Mouse (Mus musculus): ENCODE results near the gene Gcfc2.

Gcfc2 gene

DNA sequence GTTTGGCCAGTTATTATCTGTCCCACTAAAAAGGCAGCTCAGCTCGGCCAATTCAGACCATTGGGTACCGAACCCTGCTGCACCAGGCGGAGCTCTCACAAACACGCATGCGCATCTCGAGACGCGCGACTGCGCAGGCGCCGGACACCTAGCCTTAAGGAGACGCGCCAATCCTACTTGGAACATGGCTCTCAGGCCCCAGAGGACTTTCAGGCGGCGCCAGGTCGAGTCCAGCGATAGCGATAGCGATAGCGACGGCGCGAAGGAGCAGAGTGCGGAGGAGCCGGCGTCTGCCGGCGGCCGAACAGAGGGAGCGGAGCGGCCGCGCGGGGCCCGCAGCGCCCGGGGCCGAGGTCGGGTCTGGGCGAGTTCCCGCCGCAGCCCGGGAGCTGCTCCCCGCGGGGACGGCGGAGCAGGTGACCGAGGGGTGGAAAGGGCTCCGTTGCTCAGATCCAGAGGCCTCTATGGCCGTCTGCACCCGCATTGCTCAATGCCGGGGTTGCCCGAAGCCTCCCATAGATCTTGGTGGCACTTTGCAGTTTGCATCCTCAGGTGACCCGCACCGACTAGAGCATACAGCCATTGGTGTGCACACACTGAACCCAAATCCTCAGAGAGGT is at the start of gene Gcfc2:
Gene Gcfc2 (plus strand): TSS at position 147 of the 620 bp plus-strand sequence.
- DNase-seq (ENCODE audit: low spot score), result peak; percentile 94

GRCm38 (mm10) chr6:81895678-81896230 is 27.7 kb upstream of the Gcfc2 start:
- DNase-seq (ENCODE audit: low spot score), result no peak

DNA sequence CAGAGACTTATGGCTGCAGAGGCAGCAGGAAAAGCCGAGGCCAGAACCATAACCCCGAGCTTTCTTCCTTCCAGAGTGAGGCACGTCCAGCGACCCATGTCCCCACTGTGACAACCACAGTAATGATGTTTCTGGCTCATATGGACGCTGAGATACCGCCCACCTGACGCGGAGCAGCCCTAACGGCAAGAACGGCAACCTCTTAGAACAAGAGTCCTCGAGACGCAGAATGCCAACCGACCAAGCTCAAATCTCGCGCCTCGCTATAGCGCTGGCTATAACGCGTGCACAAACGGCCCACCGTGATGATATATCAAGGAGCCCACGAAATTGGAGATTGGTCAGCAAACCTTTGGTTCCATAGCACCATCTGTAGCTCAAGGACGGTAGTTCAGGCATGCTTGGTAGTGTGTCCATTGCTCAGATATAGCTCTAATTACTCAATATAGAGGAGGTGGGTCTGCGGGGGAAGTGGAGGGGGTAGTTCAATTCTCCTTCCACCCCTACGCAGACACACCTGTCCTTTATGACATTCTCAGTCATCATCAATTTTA is 13.1 kb upstream of the Gcfc2 start:
- DNase-seq (ENCODE audit: low spot score), result peak; percentile 15

- DNase-seq (ENCODE audit: low spot score), result no peak
These were observed 12.2 kb upstream of the Gcfc2 start for GRCm38 (mm10) chr6:81911244-81911643.

DNA sequence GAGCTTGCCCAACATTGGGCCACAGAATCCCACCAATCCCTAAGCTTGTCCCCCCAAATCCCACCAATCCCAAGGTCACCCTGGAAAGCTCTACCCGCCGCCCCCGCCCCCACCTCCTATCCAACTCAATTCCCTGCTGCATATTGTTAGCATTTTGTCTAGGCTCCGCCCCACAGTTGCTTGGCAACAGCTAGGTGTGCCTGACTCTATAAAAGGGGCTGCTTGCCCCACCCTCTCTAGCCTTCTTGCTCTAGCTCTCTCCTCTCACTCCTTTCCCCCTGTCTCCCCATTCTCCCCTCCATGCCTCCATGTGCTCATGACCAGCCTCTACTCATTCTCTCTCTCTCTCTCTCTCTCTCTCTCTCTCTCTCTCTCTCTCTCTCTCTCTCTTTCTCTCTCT is 11.8 kb upstream of the Gcfc2 start:
- no peak for DNase-seq (ENCODE audit: low spot score)

GRCm38 (mm10) chr6:81912177-81912576 is 11.3 kb upstream of the Gcfc2 start:
- no peak for DNase-seq (ENCODE audit: low spot score)

DNA sequence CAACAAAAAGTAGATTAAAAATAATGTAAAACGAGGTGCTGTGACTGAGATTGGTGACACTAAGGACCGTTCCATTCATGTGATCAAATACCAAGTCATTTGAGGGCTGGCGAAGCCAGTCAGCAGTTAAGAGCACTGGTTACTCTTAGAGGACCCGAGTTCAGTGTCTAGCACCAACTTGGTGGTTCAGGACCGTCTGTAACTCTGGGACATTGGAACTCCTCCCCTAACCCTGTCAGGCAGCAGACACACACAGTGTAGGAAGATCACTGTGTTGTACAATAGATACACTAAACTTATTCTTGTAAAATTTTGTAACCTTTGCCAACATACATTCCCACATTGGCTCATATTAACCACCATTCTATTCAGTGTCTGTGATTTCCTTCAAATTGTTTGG is 835 bp downstream of the Gcfc2 start:
- DNase-seq (ENCODE audit: low spot score), result no peak

- DNase-seq (ENCODE audit: low spot score), result no peak
These were observed 5.9 kb downstream of the Gcfc2 start for GRCm38 (mm10) chr6:81929402-81929801.

DNA sequence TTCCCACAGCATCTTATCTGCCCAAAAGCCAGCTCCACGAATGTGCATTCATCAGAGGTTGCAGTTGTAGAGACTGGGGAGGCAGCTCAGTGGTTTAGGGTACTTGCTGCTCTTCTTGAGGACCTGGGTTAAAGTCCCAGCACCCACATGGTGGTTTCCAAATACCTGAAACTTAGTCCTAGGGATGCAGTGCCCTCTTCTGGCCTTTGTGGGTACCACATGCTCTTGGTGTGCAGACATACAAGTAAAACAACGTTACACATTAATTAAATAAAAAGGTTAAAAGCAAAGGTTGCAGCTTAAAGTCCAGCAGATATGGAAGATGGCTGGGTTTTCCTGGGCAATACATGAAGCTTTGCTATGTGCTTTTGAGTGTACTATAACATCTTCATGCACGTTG is 9.8 kb downstream of the Gcfc2 start:
- no peak for DNase-seq (ENCODE audit: low spot score)

DNA sequence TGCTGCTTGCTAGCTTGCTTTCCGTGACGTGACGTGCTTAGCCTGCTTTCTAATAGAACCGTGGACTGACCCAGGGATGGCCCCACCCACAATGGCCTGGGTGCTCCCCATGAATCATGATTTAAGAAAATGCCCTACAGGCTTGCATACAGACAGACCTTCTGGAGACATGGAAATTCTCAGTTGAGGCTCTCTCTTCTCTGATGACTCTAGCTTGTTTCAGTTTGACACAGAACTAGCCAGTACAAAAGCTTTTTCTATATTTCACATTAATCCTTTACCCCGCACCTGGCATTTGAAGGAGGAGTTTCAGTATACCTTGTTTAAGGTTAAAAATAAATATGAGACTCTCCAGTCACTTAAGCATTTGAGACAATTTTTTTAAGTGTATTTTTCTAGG is 18.2 kb downstream of the Gcfc2 start:
- no peak for DNase-seq (ENCODE audit: low spot score)

GRCm38 (mm10) chr6:81943281-81943680 is 19.8 kb downstream of the Gcfc2 start:
- no peak for DNase-seq (ENCODE audit: low spot score)

DNA sequence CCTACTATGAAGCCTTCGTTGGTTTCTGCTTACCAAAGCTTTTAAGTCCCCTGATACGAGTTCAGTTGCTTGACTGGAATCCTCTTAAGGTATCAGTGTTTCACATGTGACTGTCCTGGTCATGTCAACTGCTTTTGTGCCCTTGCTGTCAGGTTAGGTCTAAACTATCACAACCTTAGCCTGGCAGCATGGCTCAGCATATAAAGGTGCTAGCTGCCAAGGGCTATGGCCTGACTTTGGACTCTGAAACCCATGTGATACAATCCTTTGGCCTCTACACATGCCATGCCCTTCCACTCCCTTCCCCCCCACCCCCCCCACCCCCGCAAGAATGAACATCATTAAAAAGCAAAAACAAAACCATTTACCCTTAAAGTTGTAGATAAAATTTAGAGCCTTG is 21.0 kb downstream of the Gcfc2 start:
- DNase-seq (ENCODE audit: low spot score), result no peak

GRCm38 (mm10) chr6:81946906-81947305 is 23.4 kb downstream of the Gcfc2 start:
- DNase-seq (ENCODE audit: low spot score), result no peak

- no peak for DNase-seq (ENCODE audit: low spot score)
These were observed 31.7 kb downstream of the Gcfc2 start for GRCm38 (mm10) chr6:81955133-81955532.

DNA sequence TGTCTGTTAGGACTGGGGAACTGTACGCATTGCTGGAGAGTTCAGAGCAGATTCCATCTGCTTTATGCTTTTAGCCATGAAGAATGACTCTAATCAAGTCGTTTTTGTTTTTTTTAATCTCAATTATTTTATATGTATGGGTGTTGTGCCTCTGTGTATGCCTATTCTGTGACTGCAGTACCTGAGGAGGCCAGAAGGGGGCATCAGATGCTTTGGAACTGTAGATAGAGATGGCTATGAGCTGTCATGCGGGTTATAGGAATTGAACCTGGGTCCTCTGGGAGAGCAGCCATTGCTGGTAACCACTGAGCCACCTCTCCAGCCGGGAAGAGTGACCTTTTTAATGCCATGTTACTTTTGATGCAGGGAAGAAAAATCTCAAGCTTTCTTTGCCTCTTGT is 32.9 kb downstream of the Gcfc2 start:
- DNase-seq (ENCODE audit: low spot score), result no peak

GRCm38 (mm10) chr6:81957992-81958391 is 34.5 kb downstream of the Gcfc2 start:
- no peak for DNase-seq (ENCODE audit: low spot score)

DNA sequence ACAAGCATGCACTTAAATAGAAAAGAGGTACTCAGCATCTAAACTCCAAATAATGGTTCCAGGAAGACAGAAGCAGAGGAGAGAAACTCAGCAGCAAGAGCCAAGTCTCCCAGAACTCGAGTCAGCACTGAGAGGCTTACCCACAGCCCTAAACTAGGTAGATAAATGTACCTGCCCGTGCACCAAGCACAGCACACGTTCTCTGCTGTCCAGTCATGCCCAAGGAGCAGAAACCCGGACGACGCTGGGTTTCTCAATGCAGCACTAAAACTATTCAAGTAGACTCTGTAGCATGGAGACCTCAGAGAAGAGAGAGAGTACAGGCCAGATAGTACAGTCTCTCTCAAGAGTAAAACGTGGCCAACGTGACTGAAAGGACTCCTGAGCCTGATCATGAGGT is 36.4 kb downstream of the Gcfc2 start:
- no peak for DNase-seq (ENCODE audit: low spot score)

DNA sequence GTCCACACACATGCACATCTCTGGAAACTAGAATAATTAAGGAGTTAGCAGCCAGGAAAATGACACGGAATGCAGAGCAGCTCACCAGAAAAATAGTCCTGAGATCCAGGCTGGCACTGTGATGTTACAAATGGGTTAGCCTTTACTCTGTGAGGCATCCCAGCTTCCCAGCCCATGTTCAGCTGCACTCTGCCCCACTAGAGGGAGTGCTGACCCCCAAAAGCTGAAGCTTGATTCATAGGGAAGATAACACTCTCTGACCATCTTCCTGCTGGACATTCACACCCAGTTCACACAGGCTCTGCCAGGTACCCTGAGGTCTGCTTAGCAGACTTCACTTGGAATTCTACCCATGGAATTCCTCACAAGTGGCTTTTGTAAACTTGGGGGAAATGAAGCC is 36.8 kb downstream of the Gcfc2 start:
- DNase-seq (ENCODE audit: low spot score), result no peak

DNA sequence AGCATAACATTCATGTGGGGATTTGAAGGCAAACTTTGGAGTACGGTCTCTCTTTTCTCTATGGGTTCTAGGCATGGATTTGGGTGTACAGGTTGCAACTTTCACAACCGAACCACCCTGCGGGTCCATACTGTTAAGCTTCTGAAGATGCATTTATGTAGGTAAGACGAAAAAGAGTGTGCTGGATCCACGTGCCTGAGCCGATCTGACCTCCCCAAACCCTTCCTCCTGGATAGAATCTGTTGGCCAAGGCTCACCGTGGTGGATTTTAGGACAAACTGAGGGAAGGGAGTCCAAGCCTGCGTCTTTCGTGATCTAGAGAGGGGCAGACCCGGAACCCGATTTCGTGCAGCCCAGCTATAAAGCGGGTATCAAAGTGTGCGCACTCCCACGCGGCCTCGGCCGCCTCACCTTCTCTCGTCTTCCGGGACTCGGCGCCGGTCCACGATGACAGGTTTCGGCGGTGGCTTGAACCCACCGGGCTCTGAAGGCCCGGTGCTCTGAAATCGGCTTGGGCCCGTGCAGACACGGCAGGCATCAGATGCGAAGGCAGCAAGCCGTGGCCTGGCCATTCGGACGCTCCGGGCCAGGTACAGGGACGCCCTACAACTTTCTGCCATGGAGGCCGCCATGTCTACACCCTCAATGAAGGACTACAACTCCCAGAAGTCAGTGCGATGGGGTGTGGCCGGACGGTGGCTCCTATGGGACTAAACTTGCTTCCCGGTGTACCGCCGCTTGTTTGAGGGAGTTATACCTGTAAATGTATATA is 42.0 kb downstream of the Gcfc2 start, which contains the start of gene Mrpl19:
Gene Mrpl19 (minus strand): TSS at position 663 of the 772 bp plus-strand sequence.
- peak; percentile 92 for DNase-seq (ENCODE audit: low spot score)

DNA sequence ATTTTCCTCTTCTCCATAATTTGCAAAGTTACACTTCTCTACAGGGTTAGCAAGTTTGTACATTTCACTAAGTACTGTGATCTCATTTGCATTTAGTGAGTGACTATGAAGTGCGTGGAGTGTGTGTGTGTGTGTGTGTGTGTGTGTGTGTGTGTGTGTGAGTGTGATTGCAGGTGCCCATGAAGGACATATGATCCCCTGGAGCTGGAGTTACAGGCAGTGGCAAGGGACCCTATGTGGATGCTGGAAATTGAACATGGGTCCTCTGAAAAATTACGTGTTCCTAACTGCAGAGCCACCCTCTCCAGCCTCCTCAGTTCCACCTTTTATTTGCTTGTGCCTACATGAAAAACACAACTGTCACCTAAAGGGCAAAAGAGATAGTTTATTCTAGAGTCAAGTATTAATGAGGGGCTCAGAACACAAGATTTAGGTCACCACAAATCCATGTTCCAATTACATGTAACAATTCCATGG is 42.6 kb downstream of the Gcfc2 start:
- no peak for DNase-seq (ENCODE audit: low spot score)

GRCm38 (mm10) chr6:81971196-81971595 is 47.7 kb downstream of the Gcfc2 start:
- no peak for DNase-seq (ENCODE audit: low spot score)

- no peak for DNase-seq (ENCODE audit: low spot score)
These were observed 49.1 kb downstream of the Gcfc2 start for GRCm38 (mm10) chr6:81972595-81972994.
